Mouse (Mus musculus) neural tube, embryonic 11.5 days (tissue): Measurements from ENCODE around the gene Serpina3n. TPM values are rescaled to one million over a fixed set of nuclear protein-coding genes. Genes with fewer than 3 reads are reported as not detected.
"Not testable (repeated sequence)": the region's sequence is repeated elsewhere in the genome, so short reads cannot be mapped to it uniquely, and the experiment has no call there.

Experiments used
- ATAC-seq: fragments of 200-750 bp; cut with Nextera tagmentation; 2 replicates; pipeline ENCODE4 v1.8.0; 2017; ENCODE audit warnings: moderate number of reproducible peaks, mild to moderate bottlenecking, moderate TSS enrichment, moderate library complexity; ENCODE audit not compliant: insufficient read depth, low FRiP score, low TSS enrichment
- DNase-seq: peaks from one replicate; pipeline ENCODE4 v3.0.0-alpha.2; 2015; ENCODE audit warnings: low spot score
- H3K27ac ChIP-seq: fragments of 300-500 bp; sonication (generic); 2 replicates; pipeline ENCODE4 v1.5.1; 2014; ENCODE audit warnings: low read depth, mild to moderate bottlenecking, low read length
- H3K27me3 ChIP-seq: fragments of 300-500 bp; sonication (generic); 2 replicates; pipeline ENCODE4 v1.6.1; 2014; ENCODE audit warnings: mild to moderate bottlenecking, low read length, mixed read lengths; ENCODE audit not compliant: control insufficient read depth, insufficient read depth
- H3K36me3 ChIP-seq: fragments of 300-500 bp; sonication (generic); 2 replicates; pipeline ENCODE4 v1.6.1; 2014; ENCODE audit warnings: mild to moderate bottlenecking, low read length, moderate library complexity, mixed read lengths; ENCODE audit not compliant: control insufficient read depth, insufficient read depth
- H3K4me1 ChIP-seq: fragments of 300-500 bp; sonication (generic); 2 replicates; pipeline ENCODE4 v1.6.1; 2014; ENCODE audit warnings: low read length, mixed read lengths; ENCODE audit not compliant: control insufficient read depth, insufficient read depth
- H3K4me2 ChIP-seq: fragments of 300-500 bp; sonication (generic); 2 replicates; pipeline ENCODE4 v1.6.1; 2014; ENCODE audit warnings: low read depth, mild to moderate bottlenecking, moderate library complexity
- H3K4me3 ChIP-seq: fragments of 300-500 bp; sonication (generic); 2 replicates; pipeline ENCODE4 v1.5.1; 2014; ENCODE audit warnings: low read depth, low read length
- H3K9ac ChIP-seq: fragments of 300-500 bp; sonication (generic); 2 replicates; pipeline ENCODE4 v1.6.1; 2014; ENCODE audit warnings: mild to moderate bottlenecking, low read length
- H3K9me3 ChIP-seq: fragments of 300-500 bp; sonication (generic); 2 replicates; pipeline ENCODE4 v1.6.1; 2016; ENCODE audit warnings: low read length; ENCODE audit not compliant: control insufficient read depth
- WGBS: fragments of 180-500 bp; shearing (Covaris S2); extraction: QIAGEN DNeasy Blood & Tissue Kit; methylation state at CpG from one replicate; pipeline ENCODE4 v1.1.7; 2014; 5-methylcytosine and 5-hydroxymethylcytosine counted together
- polyA plus RNA-seq: library from polyadenylated mRNA; unstranded; fragments of >200 nt; fragmentation: Nextera tagmentation; extraction: Ambion mirVana; gene quantifications from 2 replicates; pipeline ENCODE4 v1.2.1, GENCODE M21; 2014

Serpina3n gene
- polyA plus RNA-seq, 1 experiment from 2014 or later = not detected

DNA sequence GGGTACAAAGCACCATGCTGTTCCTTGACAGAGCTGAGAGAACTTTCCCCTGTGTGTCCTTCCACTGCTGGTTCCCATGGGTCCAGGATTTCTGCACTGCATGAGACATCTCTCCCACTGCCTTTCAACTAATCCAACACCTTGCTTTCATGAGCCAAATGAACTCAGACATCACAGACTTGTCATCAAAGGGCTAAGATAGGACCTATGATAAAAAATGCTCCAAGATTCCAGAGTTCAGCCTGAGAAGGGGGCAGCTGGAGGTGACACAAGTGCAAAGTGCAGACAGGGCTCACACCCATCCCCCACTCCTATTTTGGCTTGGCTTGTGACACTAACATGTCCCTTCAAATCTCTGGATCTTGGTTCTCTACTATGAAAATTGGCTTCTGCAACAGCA, 18.1 kb upstream of the Serpina3n start:
- Histone ChIP-seq H3K4me2 (no peak overlapping the region), H3K4me1 (no peaks in the 10 kb centered on the region), H3K27me3 (no peaks in the 10 kb centered on the region), H3K9ac (no peak overlapping the region), H3K27ac (no peak overlapping the region), H3K4me3 (no peak overlapping the region), H3K9me3 (no peaks in the 10 kb centered on the region), H3K36me3 (no peaks in the 10 kb centered on the region)
- DNase-seq = no peak
- ATAC-seq = no peak

DNA sequence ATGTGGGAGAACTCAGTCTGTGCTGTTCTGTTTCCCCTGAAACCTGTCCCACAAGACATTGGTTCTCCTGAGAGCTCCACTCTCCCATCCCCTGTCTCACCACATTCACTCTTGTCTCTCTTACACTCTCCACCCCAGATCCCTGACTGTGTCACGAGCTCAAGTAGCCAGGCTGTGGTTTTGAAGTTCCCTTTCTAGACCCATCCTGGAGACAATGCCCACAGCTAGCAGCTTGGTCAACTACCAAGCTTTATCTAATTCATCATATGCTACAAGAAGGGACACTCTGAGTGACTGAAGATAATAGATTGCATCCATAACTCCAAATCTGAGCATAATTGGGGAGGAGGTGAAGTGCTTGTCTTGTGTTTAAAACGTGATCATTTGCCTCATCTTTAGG, 15.5 kb upstream of the Serpina3n start:
- H3K27me3 ChIP-seq, H3K4me3 ChIP-seq, DNase-seq, ATAC-seq, H3K36me3 ChIP-seq, H3K9me3 ChIP-seq, H3K4me2 ChIP-seq, H3K27ac ChIP-seq, H3K4me1 ChIP-seq, H3K9ac ChIP-seq: not testable (repeated sequence)
- 90% methylated on average over 2 of the region's 2 CpGs for WGBS

DNA sequence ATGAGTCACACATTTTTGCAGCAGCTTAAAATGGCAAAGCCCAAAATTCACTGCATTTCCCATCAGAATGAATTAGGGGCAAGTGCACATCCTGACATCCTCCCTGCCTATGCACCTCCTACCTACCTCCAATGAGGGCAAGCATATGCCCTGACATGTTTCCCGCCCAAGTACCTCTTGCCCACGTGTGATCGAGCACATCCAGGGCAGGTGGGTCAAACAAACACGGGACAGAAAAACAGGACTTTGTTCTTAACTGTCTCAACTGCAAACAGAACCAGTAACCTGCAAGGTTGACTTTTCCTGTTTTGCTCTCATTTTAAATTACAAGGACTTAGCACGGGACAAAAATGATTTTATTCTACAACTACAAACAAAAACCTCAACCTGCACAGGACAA, 2.6 kb upstream of the Serpina3n start:
- ATAC-seq (no peak), DNase-seq (no peak)
- WGBS = 78% methylated on average over 5 of the region's 5 CpGs
- no peak overlapping the region for H3K27ac ChIP-seq
- no peaks in the 10 kb centered on the region for H3K36me3 ChIP-seq
- H3K4me2 ChIP-seq = no peak overlapping the region
- H3K4me3 ChIP-seq = no peak overlapping the region
- H3K27me3 ChIP-seq = no peaks in the 10 kb centered on the region
- H3K9me3 ChIP-seq = no peaks in the 10 kb centered on the region
- H3K4me1 ChIP-seq = no peaks in the 10 kb centered on the region
- no peak overlapping the region for H3K9ac ChIP-seq

DNA sequence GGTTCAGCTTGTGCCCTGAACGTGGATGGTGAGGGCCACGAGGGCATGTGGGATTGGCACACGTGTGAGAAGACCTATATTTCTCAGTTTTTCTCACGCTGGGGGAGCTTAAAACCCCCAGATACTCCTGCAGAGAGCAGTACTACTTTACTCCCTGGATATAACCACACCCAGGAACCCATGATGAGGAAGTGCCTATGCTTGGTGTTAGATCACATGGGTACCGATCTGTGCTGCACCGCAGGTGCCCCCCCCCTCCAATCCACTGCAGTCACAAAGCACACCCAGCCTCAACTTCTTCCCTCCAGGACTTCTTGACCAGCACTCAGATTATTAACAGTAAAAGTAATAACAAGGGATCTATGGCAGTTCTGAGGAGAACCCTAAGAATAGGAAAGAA, 6.0 kb downstream of the Serpina3n start:
- Histone ChIP-seq H3K9me3 (no peaks in the 10 kb centered on the region), H3K27ac (no peak overlapping the region), H3K36me3 (no peaks in the 10 kb centered on the region), H3K27me3 (no peaks in the 10 kb centered on the region), H3K4me2 (no peak overlapping the region), H3K4me3 (no peak overlapping the region), H3K4me1 (no peaks in the 10 kb centered on the region), H3K9ac (no peak overlapping the region)
- WGBS = 86% methylated on average over 6 of the region's 6 CpGs
- DNase-seq (no peak), ATAC-seq (no peak)

DNA sequence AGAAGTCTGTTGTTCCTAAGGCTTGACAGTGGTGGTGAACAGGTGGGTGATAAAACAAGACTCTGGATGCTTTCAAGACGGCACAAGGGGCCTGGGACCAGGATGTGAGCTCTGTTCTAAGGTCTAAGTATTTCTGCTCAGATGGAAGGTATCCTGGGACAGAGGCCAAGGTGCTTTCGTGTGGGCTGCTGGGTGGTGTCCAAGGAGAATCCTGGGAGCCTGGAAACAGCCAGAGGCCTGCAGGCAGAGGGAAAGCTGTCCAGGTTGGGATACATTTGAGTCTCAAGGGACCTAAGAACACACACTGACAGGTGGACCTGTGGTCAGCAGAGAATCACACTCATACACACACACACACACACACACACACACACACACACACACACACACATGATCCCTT, 8.0 kb downstream of the Serpina3n start:
- DNase-seq (no peak), ATAC-seq (no peak)
- H3K36me3 ChIP-seq = no peaks in the 10 kb centered on the region
- no peak overlapping the region for H3K4me2 ChIP-seq
- H3K4me3 ChIP-seq = no peak overlapping the region
- H3K9ac ChIP-seq = no peak overlapping the region
- H3K9me3 ChIP-seq = no peaks in the 10 kb centered on the region
- H3K27me3 ChIP-seq = no peaks in the 10 kb centered on the region
- 70% methylated on average over 2 of the region's 2 CpGs for WGBS
- no peak overlapping the region for H3K27ac ChIP-seq
- no peaks in the 10 kb centered on the region for H3K4me1 ChIP-seq

DNA sequence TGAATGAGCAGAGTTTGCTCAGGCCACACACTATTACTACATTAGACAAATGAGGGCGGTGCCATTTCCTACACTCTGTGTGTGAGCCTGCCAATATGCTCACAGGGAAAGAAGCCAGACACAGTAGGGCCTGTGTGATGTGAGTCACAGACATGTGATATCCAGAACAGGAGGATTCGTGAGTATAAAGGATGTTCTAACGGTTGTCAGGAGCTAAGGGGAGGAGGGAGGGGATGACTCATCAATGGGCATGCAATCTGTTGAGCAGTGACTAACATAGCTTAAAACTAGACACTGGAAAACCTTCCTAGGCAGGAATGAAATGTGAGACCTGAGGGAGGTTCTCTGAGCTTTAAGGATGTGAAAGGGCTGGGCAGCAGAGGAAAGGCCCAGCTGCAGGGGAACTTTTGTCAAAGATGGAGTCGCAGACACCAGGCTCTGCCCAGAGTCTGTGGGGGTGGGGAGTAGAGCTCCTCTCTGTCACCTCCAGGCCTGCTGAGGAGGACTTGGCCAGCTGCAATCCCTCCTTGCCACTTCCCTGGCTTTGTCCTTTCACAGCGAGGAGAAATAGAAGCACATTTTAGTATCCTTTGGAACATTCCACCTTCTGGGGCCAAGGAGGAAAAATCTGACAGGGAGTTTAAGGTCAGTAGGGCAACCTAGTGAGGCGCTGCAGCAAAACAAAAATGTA, 9.2 kb downstream of the Serpina3n start:
- WGBS = 61% methylated on average over 6 of the region's 6 CpGs
- no peaks in the 10 kb centered on the region for H3K9me3 ChIP-seq
- DNase-seq (no peak), ATAC-seq (no peak)
- H3K4me2 ChIP-seq = no peak overlapping the region
- H3K4me1 ChIP-seq = no peaks in the 10 kb centered on the region
- H3K9ac ChIP-seq = no peak overlapping the region
- no peaks in the 10 kb centered on the region for H3K36me3 ChIP-seq
- H3K4me3 ChIP-seq = no peak overlapping the region
- H3K27ac ChIP-seq = no peak overlapping the region
- H3K27me3 ChIP-seq = no peaks in the 10 kb centered on the region

DNA sequence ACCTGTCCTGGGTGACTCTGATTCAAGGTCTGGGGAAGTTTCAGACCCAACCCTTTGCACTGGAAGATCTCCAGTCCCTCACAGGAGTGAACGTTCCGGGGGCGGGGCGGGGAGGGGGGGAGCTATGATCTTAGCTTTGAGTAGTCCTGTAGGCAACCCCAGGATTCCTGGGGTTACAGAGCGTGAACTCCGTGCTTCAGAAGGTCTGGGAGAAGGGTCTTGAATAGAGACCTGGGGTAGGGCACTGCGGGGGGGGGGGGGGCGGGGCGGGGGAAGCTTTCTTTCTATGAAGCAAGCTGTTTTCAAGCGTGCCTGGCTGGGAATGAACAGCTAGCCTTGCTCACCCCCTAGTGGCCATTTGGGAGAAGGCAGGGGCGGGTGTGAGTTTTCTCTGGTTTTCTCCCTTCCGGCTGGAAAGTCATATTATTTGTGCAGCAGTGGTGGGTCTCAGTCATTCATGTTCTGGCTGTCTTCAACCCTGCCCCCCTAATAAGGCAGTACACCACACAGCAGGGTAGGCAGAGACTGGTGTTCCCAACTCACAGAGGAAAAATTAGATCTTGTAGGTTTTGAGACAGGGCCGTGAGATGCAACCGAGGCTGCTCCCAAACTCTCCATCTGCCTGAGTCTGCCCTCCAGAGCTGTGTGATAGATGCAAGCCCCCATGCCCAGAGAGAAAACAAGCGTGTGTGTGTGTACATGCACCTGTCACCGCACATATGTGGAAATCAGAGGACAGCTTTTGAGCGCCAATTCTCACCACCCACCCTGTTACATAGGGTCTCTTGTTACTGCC, 12.0 kb downstream of the Serpina3n start:
- no peaks in the 10 kb centered on the region for H3K27me3 ChIP-seq
- H3K4me3 ChIP-seq = no peak overlapping the region
- no peak overlapping the region for H3K27ac ChIP-seq
- no peak overlapping the region for H3K9ac ChIP-seq
- no peaks in the 10 kb centered on the region for H3K36me3 ChIP-seq
- H3K4me2 ChIP-seq = peak overlapping the region; percentile 36
- ATAC-seq (peak; percentile 72), DNase-seq (peak; percentile 86)
- no peaks in the 10 kb centered on the region for H3K4me1 ChIP-seq
- H3K9me3 ChIP-seq = no peaks in the 10 kb centered on the region
- 23% methylated on average over 14 of the region's 17 CpGs for WGBS

DNA sequence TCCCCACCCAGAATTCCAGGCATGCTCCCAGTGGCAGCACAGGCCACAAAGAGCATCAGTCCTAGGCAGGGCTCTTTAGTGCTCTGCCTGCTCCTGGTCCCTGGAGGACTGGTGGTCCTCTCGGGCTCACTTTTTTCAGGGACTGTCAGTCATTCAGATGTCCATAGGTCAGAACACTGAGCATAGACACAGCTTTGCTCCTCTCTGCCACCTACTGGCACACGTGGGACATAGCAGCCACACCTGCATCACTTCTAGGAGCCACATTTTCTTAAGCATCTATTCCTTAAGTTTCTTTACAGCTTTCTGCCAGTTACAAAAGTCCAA, 12.6 kb downstream of the Serpina3n start:
- Histone ChIP-seq H3K9ac (no peak overlapping the region), H3K4me3 (no peak overlapping the region), H3K36me3 (no peaks in the 10 kb centered on the region), H3K27ac (no peak overlapping the region), H3K4me1 (no peaks in the 10 kb centered on the region), H3K9me3 (no peaks in the 10 kb centered on the region), H3K27me3 (no peaks in the 10 kb centered on the region), H3K4me2 (no peak overlapping the region)
- WGBS = 6% methylated on average over 2 of the region's 2 CpGs
- DNase-seq (peak; percentile 14), ATAC-seq (peak; percentile 14)
